Mouse (Mus musculus): ENCODE measurements around the gene Mmp15. TPM values are rescaled to one million over a fixed set of nuclear protein-coding genes. Genes with fewer than 3 reads are reported as not detected.
"Not testable (repeated sequence)": the region's sequence is repeated elsewhere in the genome, so short reads cannot be mapped to it uniquely, and the experiment has no call there.

Gene Mmp15
- polyA plus RNA-seq, 1 experiment, result 1.4 TPM

- H3K4me1 ChIP-seq (ENCODE audit: control insufficient read depth, insufficient read depth, low read length), result no peaks in the 10 kb centered on the region
- H3K27ac ChIP-seq (ENCODE audit: insufficient read depth, low read length), result no peak overlapping the region
- TF ChIP-seq CTCF (IDR thresholded peaks at IDR 0.05; ENCODE audit: borderline replicate concordance, insufficient read depth, low read length) (no peak), POLR2A (IDR thresholded peaks at IDR 0.05; ENCODE audit: low read depth, low read length) (no peak)
- H3K4me3 ChIP-seq (ENCODE audit: insufficient read depth, low read length), result no peak overlapping the region
Observed at GRCm38 (mm10) chr8:95373389-95374002, 21.4 kb downstream of the Mmp15 start.

GRCm38 (mm10) chr8:95374429-95374828 is 22.4 kb downstream of the Mmp15 start:
- Histone ChIP-seq H3K4me3 (ENCODE audit: insufficient read depth, low read length) (no peak overlapping the region), H3K27ac (ENCODE audit: insufficient read depth, low read length) (no peak overlapping the region), H3K4me1 (ENCODE audit: control insufficient read depth, insufficient read depth, low read length) (no peaks in the 10 kb centered on the region)
- TF ChIP-seq CTCF (IDR thresholded peaks at IDR 0.05; ENCODE audit: borderline replicate concordance, insufficient read depth, low read length) (no peak), POLR2A (IDR thresholded peaks at IDR 0.05; ENCODE audit: low read depth, low read length) (no peak)

GRCm38 (mm10) chr8:95375374-95375930 is 23.4 kb downstream of the Mmp15 start:
- TF ChIP-seq POLR2A (IDR thresholded peaks at IDR 0.05; ENCODE audit: low read depth, low read length) (no peak), CTCF (IDR thresholded peaks at IDR 0.05; ENCODE audit: borderline replicate concordance, insufficient read depth, low read length) (no peak)
- no peaks in the 10 kb centered on the region for H3K4me1 ChIP-seq (ENCODE audit: control insufficient read depth, insufficient read depth, low read length)
- no peak overlapping the region for H3K27ac ChIP-seq (ENCODE audit: insufficient read depth, low read length)
- no peak overlapping the region for H3K4me3 ChIP-seq (ENCODE audit: insufficient read depth, low read length)

- Histone ChIP-seq H3K4me1 (ENCODE audit: control insufficient read depth, insufficient read depth, low read length) (no peaks in the 10 kb centered on the region), H3K27ac (ENCODE audit: insufficient read depth, low read length) (no peak overlapping the region), H3K4me3 (ENCODE audit: insufficient read depth, low read length) (no peak overlapping the region)
- TF ChIP-seq POLR2A (IDR thresholded peaks at IDR 0.05; ENCODE audit: low read depth, low read length) (no peak), CTCF (IDR thresholded peaks at IDR 0.05; ENCODE audit: borderline replicate concordance, insufficient read depth, low read length) (no peak)
Observed at GRCm38 (mm10) chr8:95376309-95376999, 24.4 kb downstream of the Mmp15 start.

GRCm38 (mm10) chr8:95377101-95377500 is 25.0 kb downstream of the Mmp15 start:
- Histone ChIP-seq H3K27ac (ENCODE audit: insufficient read depth, low read length) (no peak overlapping the region), H3K4me1 (ENCODE audit: control insufficient read depth, insufficient read depth, low read length) (no peaks in the 10 kb centered on the region), H3K4me3 (ENCODE audit: insufficient read depth, low read length) (no peak overlapping the region)
- no peak for TF ChIP-seq CTCF (IDR thresholded peaks at IDR 0.05; ENCODE audit: borderline replicate concordance, insufficient read depth, low read length)
- no peak for TF ChIP-seq POLR2A (IDR thresholded peaks at IDR 0.05; ENCODE audit: low read depth, low read length)

GRCm38 (mm10) chr8:95377863-95378291 is 25.8 kb downstream of the Mmp15 start:
- no peak overlapping the region for H3K27ac ChIP-seq (ENCODE audit: insufficient read depth, low read length)
- TF ChIP-seq POLR2A (IDR thresholded peaks at IDR 0.05; ENCODE audit: low read depth, low read length) (no peak), CTCF (IDR thresholded peaks at IDR 0.05; ENCODE audit: borderline replicate concordance, insufficient read depth, low read length) (no peak)
- H3K4me1 ChIP-seq (ENCODE audit: control insufficient read depth, insufficient read depth, low read length), result no peaks in the 10 kb centered on the region
- H3K4me3 ChIP-seq (ENCODE audit: insufficient read depth, low read length), result no peak overlapping the region

GRCm38 (mm10) chr8:95378928-95379327 is 26.9 kb downstream of the Mmp15 start:
- not testable (repeated sequence) for H3K4me1 ChIP-seq (ENCODE audit: control insufficient read depth, insufficient read depth, low read length); H3K4me3 ChIP-seq (ENCODE audit: insufficient read depth, low read length); H3K27ac ChIP-seq (ENCODE audit: insufficient read depth, low read length)

GRCm38 (mm10) chr8:95380953-95381352 is 28.9 kb downstream of the Mmp15 start:
- Histone ChIP-seq H3K4me1 (ENCODE audit: control insufficient read depth, insufficient read depth, low read length) (peaks cover 4% of the 10 kb centered on the region; the same call in 1 of the 2 replicates), H3K27ac (ENCODE audit: insufficient read depth, low read length) (no peak overlapping the region), H3K4me3 (ENCODE audit: insufficient read depth, low read length) (no peak overlapping the region)
- TF ChIP-seq CTCF (IDR thresholded peaks at IDR 0.05; ENCODE audit: borderline replicate concordance, insufficient read depth, low read length) (no peak), POLR2A (IDR thresholded peaks at IDR 0.05; ENCODE audit: low read depth, low read length) (no peak)

- no peak overlapping the region for H3K27ac ChIP-seq (ENCODE audit: insufficient read depth, low read length)
- TF ChIP-seq CTCF (IDR thresholded peaks at IDR 0.05; ENCODE audit: borderline replicate concordance, insufficient read depth, low read length) (no peak), POLR2A (IDR thresholded peaks at IDR 0.05; ENCODE audit: low read depth, low read length) (no peak)
- H3K4me1 ChIP-seq (ENCODE audit: control insufficient read depth, insufficient read depth, low read length), result peaks cover 7% of the 10 kb centered on the region; the same call in 1 of the 2 replicates
- H3K4me3 ChIP-seq (ENCODE audit: insufficient read depth, low read length), result no peak overlapping the region
Observed at GRCm38 (mm10) chr8:95381595-95381994, 29.5 kb downstream of the Mmp15 start.

GRCm38 (mm10) chr8:95384501-95384900 is 32.4 kb downstream of the Mmp15 start:
- H3K27ac ChIP-seq (ENCODE audit: insufficient read depth, low read length), result no peak overlapping the region
- TF ChIP-seq CTCF (IDR thresholded peaks at IDR 0.05; ENCODE audit: borderline replicate concordance, insufficient read depth, low read length) (no peak), POLR2A (IDR thresholded peaks at IDR 0.05; ENCODE audit: low read depth, low read length) (no peak)
- H3K4me3 ChIP-seq (ENCODE audit: insufficient read depth, low read length), result no peak overlapping the region
- H3K4me1 ChIP-seq (ENCODE audit: control insufficient read depth, insufficient read depth, low read length), result peaks cover 7% of the 10 kb centered on the region; the same call in 1 of the 2 replicates
